Mouse (Mus musculus): Measurements from ENCODE around the gene Inhbc. TPM values are rescaled to one million over a fixed set of nuclear protein-coding genes. Genes with fewer than 3 reads are reported as not detected.

The Inhbc gene
- polyA plus RNA-seq, 1 experiment from 2014 or later = not detected

DNA sequence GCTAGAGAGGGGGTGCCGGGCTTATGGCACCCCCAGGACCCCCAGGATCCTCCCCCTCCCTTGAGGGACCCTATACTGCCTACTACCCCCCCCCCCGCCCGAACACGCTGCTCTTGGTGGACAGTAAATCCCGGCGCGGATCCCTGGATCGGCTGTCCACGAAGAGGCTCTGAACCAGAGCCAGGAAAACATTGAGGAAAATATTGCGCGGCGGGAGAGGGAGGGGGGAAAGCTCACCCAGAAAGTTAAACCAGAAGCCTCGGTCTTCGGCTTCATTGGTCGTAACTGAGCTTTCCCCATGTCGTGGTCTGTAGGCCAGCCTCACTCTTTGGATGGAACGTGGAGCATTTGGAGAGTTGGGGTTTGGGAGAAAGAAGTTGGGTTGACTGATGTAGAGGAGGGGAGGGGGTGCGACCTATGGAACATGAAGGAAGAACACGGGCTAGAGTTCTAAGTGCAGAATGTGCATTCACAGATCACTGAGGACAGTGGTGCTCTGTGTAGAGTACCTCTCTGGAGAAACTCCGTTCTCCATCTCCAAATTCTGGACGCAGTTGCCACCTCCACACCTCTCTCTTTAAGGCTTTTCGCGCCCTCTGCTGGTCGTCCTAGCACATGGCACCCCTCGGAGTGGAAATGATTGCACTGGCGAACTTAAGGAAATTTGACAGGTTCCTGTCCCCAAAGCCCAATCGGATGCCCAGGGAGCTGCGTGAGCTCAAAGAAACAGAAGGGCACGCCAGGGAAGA lies 28.2 kb downstream of the Inhbc start, which contains the start of gene Gli1:
TSS of gene Gli1 (minus strand) at position 84 of the 749 bp plus-strand sequence.
- peak; percentile 95 for TF ChIP-seq CTCF (IDR thresholded peaks at IDR 0.05; ENCODE audit: low read depth)
- H3K36me3 ChIP-seq (ENCODE audit: insufficient read depth) = peaks cover 12% of the 10 kb centered on the region
- H3K9me3 ChIP-seq (ENCODE audit: low read depth, low read length) = no peaks in the 10 kb centered on the region
- peak; percentile 95 for DNase-seq
- H3K4me2 ChIP-seq = peak within 1 kb of the TSS; percentile 88
- H3K9ac ChIP-seq = peak within 1 kb of the TSS; percentile 66
- under 1% methylated on average over 29 of the region's 29 CpGs for WGBS
- ATAC-seq (ENCODE audit: insufficient read depth) = peak; percentile 48
- peak within 1 kb of the TSS; percentile 96 for H3K27ac ChIP-seq (ENCODE audit: low read depth)
- no peaks in the 10 kb centered on the region for H3K4me1 ChIP-seq (ENCODE audit: insufficient read depth)
- peak within 1 kb of the TSS; percentile 57 for H3K4me3 ChIP-seq (ENCODE audit: low read depth, low read length)
- H3K27me3 ChIP-seq (ENCODE audit: insufficient read depth, low read length) = peaks cover 15% of the 10 kb centered on the region; the same call in 1 of the 2 replicates

DNA sequence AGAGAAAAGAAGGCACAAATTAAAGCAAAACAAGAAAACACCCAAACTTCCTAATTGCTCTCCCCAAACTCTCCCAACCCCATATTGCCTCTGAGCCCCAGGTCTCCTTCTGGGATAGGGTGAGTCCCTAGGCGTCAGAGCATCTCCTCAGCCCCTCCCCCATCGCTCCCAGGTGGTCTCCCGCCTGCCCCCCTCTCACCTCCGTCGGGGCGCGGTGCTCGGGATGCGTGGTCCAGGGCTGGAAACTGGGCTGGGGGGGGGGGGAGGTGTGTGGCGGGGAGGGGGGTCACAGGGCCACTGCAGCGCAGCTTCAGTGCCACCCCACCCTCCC lies 28.9 kb downstream of the Inhbc start:
- peaks cover 20% of the 10 kb centered on the region for H3K36me3 ChIP-seq (ENCODE audit: insufficient read depth)
- peak overlapping the region; percentile 66 for H3K9ac ChIP-seq
- 0% methylated on average over 11 of the region's 11 CpGs for WGBS
- no peak for TF ChIP-seq CTCF (IDR thresholded peaks at IDR 0.05; ENCODE audit: low read depth)
- peaks cover 15% of the 10 kb centered on the region; the same call in 1 of the 2 replicates for H3K27me3 ChIP-seq (ENCODE audit: insufficient read depth, low read length)
- H3K4me1 ChIP-seq (ENCODE audit: insufficient read depth) = no peaks in the 10 kb centered on the region
- DNase-seq (peak; percentile 59), ATAC-seq (ENCODE audit: insufficient read depth) (0 out of 2 replicates have a peak, but pooled peaks have one; percentile 5)
- peak overlapping the region; percentile 96 for H3K27ac ChIP-seq (ENCODE audit: low read depth)
- H3K9me3 ChIP-seq (ENCODE audit: low read depth, low read length) = no peaks in the 10 kb centered on the region
- peak overlapping the region; percentile 88 for H3K4me2 ChIP-seq
- peak overlapping the region; percentile 57 for H3K4me3 ChIP-seq (ENCODE audit: low read depth, low read length)

DNA sequence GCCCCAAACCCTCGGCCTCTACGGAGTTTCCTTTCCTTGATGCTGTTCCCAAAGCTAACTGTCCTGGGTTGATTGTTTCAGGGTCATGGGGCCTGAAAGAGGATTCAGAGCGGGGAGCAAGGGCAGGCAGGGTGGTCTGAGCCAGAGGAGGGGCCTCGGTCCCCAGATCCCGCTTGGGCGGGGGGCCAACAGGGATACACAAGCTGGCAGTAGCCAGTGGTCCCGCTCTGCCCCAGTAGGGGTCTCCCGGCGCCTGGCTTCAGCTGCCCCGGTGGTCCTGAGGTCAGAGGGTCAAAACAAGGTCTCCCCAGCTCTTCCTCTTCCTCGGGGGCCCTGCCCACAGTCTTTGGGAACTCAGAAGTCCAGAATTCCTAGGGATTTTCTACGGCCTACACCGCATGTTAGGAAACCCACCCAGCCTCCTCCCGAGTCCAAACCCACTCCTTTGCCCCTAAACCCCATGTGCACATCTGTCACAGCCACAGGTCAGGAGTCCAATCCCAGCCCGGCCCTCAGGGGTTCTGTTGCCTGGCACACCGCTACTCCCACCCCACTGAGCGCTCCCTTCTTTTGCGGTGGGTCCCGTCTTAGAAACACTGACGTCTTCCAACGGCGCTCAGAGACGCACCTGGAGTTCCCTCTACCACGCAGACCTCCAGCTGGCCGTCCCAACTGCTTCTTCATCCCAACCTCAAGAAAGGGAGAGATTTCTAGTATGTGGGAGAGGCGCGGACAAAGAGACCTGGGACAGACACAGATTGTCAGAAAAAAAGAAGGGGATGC lies 29.5 kb downstream of the Inhbc start:
- peak overlapping the region; percentile 96 for H3K27ac ChIP-seq (ENCODE audit: low read depth)
- WGBS = 1% methylated on average over 27 of the region's 27 CpGs
- H3K4me2 ChIP-seq = peak overlapping the region; percentile 88
- ATAC-seq (ENCODE audit: insufficient read depth) (peak; percentile 16; the same call in 1 of the 2 replicates), DNase-seq (peak; percentile 80)
- H3K9me3 ChIP-seq (ENCODE audit: low read depth, low read length) = no peaks in the 10 kb centered on the region
- no peaks in the 10 kb centered on the region for H3K4me1 ChIP-seq (ENCODE audit: insufficient read depth)
- peak; percentile 42 for TF ChIP-seq CTCF (IDR thresholded peaks at IDR 0.05; ENCODE audit: low read depth)
- peaks cover 23% of the 10 kb centered on the region for H3K36me3 ChIP-seq (ENCODE audit: insufficient read depth)
- peak overlapping the region; percentile 66 for H3K9ac ChIP-seq
- H3K27me3 ChIP-seq (ENCODE audit: insufficient read depth, low read length) = peaks cover 15% of the 10 kb centered on the region; the same call in 1 of the 2 replicates
- peak overlapping the region; percentile 57 for H3K4me3 ChIP-seq (ENCODE audit: low read depth, low read length)

DNA sequence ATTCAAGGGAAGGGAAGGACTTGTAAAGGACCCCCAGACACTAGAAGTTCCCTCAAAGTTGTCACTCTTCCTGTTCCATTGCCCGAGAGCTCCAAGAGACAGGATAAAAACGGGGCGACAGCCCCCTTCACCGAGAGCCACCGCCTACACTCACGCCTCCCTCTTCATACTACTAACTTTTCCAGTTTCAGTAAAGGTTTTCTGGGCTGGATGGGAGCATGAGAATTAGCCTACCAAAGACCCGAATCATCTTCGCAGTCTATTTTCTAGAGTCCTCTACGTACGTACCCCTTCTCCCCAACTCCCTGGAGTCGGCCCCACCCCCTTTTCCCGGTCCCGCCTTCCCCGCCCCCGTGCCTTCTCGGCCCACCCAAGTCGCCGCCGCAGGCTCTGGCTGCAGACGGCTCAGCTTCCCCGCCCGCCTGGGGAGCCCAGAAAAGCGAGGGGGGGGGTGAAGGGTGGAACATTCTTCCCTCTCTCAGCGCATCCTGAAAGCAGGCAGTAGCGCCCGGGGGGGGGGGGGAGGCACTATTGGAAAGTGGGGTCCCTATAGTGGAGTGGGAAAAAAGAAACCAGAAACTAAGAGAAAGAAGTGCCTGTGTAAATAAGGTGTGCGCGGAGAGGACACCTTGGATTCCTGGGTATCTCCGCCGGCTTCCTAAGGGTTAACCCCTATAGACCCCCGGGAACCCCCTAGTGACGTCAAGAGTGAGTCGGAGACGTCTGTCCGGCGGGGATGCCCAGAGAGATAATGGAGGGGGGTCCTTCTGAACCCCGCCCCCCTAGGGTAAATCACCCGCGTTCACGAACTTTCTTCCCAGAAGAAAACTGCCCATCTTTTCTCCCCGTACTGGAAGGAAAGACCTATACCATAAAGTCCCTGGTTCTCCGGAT lies 30.3 kb downstream of the Inhbc start:
- no peak for TF ChIP-seq CTCF (IDR thresholded peaks at IDR 0.05; ENCODE audit: low read depth)
- peak overlapping the region; percentile 96 for H3K27ac ChIP-seq (ENCODE audit: low read depth)
- H3K36me3 ChIP-seq (ENCODE audit: insufficient read depth) = peaks cover 23% of the 10 kb centered on the region
- H3K4me2 ChIP-seq = peak overlapping the region; percentile 88
- H3K4me1 ChIP-seq (ENCODE audit: insufficient read depth) = no peaks in the 10 kb centered on the region
- peaks cover 15% of the 10 kb centered on the region; the same call in 1 of the 2 replicates for H3K27me3 ChIP-seq (ENCODE audit: insufficient read depth, low read length)
- peak; percentile 90 for DNase-seq
- peak; percentile 65 for ATAC-seq (ENCODE audit: insufficient read depth)
- peak overlapping the region; percentile 57 for H3K4me3 ChIP-seq (ENCODE audit: low read depth, low read length)
- no peaks in the 10 kb centered on the region for H3K9me3 ChIP-seq (ENCODE audit: low read depth, low read length)
- under 1% methylated on average over 40 of the region's 42 CpGs for WGBS
- peak overlapping the region; percentile 66 for H3K9ac ChIP-seq

DNA sequence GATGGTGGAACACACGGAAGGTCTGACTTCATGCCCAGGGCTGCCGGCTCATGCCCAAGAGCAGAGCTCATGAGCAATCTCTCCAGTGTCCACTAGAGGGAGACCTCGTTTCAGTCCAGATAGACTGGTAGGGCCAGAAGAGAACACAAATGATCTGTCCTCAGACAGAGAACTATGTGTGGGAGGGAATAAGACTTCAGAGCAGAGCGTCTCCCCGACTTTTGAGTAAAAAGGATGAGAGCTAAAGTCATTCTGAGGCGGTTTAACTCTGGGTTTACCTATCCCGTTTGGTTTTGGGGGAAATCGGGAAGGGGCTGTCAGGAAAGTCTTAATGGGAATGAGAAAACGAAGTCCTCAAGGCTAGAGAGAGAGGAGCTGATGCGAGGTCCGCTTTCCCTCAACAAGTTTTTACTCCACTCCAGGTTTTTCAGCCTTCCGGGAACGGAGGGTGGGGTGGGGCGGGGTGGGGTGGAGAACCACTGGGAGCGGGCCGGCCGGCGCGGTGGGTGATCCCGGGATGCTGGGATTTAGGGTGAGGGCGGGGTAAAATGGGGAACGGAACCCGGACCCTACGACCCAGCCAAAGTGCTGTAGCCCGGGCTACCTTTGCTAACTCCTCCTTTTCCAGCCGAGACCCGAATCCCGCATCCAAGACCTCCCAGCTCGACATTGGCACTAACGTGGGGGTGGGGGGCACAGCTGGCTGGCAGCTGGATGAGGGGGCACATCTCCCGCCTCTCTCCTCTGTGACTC lies 31.1 kb downstream of the Inhbc start:
- Histone ChIP-seq H3K9me3 (ENCODE audit: low read depth, low read length) (no peaks in the 10 kb centered on the region), H3K4me1 (ENCODE audit: insufficient read depth) (no peaks in the 10 kb centered on the region), H3K27ac (ENCODE audit: low read depth) (peak overlapping the region; percentile 96), H3K4me3 (ENCODE audit: low read depth, low read length) (peak overlapping the region; percentile 57), H3K36me3 (ENCODE audit: insufficient read depth) (peaks cover 27% of the 10 kb centered on the region), H3K4me2 (peak overlapping the region; percentile 88), H3K9ac (peak overlapping the region; percentile 66), H3K27me3 (ENCODE audit: insufficient read depth, low read length) (peaks cover 15% of the 10 kb centered on the region; the same call in 1 of the 2 replicates)
- DNase-seq (peak; percentile 99), ATAC-seq (ENCODE audit: insufficient read depth) (peak; percentile 73)
- TF ChIP-seq CTCF (IDR thresholded peaks at IDR 0.05; ENCODE audit: low read depth) = peak; percentile 95
- under 1% methylated on average over 31 of the region's 31 CpGs for whole genome bisulfite sequencing
